Mouse (Mus musculus) lung, postnatal 4 days (tissue): ENCODE data around the gene Pym1.

Experiments used
- DNase-seq, 2 experiments: peaks; one replicate each; pipeline ENCODE4 v3.0.0; 2021

Pym1 gene

DNA sequence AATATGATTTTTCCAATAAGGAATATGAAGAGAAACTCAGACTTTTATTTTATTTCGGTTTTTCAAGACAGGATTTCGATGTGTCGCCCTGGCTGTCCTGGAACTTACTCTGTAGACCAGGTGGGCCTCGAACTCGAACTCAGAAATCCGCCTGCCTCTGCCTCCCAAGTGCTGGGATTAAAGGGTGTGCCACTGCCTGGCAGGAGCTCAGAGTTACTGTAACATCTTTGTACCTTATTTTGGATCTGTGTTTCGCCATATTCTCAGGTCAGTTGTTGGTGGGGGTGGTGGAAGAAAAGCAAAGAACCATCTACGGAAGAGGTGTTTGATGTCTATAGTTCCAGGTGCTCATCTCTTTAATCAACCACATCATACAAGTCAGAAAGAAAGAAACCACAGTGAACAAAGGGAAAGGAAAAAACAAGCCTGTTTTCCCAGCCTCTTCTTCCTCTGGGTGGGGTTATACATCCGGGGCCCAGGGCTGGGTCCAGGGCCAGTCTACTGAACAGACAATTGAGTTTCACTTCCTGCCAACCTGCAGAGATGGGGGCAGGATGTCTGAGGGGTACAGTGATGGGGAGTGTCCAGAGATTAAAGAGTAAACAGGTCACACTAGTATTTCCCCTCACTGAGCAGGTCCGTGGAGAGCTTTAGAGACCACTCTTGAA is 1.6 kb upstream of the Pym1 start:
- peak; percentile 46 to 66 for DNase-seq

DNA sequence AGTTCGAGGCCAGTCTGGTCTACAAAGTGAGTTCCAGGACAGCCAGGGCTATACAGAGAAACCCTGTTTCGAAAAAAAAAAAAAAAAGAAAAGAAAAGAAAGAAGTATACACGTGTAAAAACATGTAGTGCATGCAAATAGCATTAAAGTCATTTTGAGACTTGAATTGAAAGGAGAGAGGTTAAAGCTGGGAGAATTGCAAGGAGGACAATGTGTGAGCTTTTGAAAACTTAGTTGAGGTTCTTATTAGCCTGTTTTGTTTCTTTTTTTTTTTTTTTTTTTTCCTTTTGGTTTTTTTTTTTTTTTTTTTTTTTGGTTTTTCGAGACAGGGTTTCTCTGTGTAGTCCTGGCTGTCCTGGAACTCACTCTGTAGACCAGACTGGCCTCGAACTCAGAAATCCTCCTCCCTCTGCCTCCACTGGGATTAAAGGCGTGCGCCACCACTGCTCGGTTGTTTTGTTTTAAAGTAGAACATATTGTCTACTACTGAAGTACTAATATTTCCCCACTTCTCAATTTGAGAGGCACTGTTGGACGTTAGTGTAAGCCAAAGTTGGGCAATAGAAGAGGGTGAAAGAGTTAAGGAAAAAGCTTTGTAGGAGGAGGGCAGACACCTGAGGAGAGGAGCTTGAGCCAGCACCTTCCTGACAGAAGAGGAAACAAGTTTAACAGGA is 580 bp upstream of the Pym1 start:
- no peak for DNase-seq

DNA sequence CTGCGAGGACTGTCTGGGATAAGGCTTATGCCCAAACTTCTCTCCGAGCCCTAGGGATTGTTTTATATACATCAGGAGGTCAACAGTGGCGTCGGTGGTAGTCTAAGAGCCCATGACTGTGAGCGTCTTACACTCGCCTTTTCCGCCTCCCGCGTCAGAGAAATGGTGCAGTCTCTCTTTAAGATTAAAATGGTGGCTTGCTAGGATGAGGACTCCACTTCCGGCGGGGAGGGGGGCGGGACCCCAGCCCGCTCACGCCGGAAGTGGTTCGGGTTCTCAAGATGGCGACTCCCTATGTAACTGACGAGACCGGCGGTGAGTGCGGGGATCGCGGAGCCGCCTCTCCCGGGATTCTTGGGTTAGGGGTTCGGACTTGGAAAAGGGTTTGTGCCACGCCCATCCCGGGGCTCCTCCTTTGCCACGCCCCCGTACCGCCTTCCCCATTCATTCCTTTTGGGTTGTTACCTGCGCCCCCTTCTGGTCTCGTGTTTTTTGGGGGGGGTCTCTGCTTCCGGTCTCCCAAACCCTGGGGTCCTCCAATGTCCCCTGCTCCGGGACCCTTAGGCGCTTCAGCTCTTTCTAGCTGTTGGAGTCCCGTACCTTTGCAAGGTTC is 669 bp downstream of the Pym1 start:
- peak; percentile 81 to 84 for DNase-seq

GRCm38 (mm10) chr10:128772895-128773294 is 25.2 kb downstream of the Pym1 start:
- DNase-seq = no peak

GRCm38 (mm10) chr10:128773685-128774084 is 26.0 kb downstream of the Pym1 start:
- no peak for DNase-seq

DNA sequence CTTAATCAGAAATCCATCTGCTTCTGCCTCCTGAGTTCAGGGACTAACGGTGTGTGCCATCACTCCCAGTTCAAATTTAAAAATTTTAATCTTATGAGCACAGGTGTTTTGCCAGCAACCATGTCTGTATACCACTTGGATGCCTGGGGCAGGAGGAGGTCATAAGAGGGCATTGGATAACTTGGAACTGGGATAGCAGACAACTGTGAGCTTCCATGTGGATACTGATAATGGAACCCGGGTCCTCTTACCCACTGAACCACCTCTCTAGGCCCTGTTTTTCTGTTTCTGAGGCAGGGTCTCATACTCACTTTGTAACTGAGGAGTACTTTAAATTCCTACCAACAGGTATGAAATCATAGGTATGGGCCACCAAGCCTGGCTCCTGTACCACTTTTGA is 30.8 kb downstream of the Pym1 start:
- no peak for DNase-seq

DNA sequence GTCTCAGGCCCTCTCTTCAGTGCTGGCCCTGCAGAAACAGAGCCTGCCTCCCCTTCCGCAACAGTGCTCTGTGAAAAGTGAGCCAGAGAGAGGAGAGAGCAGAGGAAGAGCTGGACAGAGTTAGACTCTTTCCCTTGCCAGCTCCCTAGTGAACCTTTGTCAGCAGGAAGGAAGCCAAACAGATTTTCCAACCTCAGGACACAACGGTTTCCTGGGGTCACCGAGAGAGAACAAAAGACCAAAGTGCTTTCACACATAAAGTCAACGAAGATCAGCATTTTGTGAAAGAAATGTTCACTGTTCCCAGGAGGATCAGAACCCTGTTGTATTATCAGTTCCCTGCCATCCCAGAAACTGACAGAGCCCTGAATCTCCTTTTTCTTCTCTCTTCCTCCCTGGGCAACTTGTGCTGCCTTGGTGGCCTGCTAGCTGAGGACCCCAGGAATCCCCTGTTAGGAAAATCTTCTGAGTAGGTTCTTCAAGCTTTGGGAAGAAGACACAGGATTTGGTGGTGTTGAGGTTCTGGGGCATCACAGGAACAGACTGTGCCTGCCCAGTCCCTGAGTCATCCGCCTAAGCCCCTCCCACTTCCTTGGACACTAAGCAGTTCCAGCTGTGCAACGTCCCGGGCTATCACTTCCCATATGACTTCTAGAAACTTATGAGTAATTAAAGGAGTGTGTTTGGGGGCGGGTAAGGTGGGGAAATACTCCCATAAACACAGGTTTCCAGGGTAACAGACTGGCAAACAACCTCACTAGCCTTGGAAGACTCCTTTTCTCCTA is 31.5 kb downstream of the Pym1 start:
- DNase-seq = peak; percentile 88 to 89

- peak in 1 of 2 experiments; percentile 26 for DNase-seq
Observed at GRCm38 (mm10) chr10:128780200-128780599, 32.5 kb downstream of the Pym1 start.

GRCm38 (mm10) chr10:128790398-128791124 is 42.9 kb downstream of the Pym1 start, which contains the start of gene Mmp19:
TSS of gene Mmp19 (plus strand) at chr10:128790910.
- peak; percentile 32 to 37 for DNase-seq

DNA sequence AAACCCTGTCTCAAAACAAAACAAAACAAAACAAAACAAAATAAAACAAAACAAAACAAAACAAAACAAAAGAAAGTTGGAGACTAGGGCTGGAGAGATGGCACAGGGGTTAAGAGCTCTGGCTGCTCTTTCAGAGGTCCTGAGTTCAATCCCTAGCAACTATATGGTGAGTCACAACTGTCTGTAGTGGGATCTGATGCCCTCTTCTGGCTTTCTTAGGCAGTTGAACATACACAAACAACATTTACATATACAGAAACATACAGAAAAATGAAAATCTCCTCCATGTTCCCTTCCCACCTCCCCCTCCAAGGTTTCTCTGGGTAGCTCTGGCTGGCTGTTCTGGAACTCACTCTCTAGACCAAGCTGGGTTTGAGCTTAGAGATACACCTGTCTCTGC is 44.4 kb downstream of the Pym1 start:
- DNase-seq = no peak

- DNase-seq = no peak
Observed at GRCm38 (mm10) chr10:128793258-128793657, 45.6 kb downstream of the Pym1 start.

- DNase-seq = no peak
Observed at GRCm38 (mm10) chr10:128794391-128794790, 46.7 kb downstream of the Pym1 start.

DNA sequence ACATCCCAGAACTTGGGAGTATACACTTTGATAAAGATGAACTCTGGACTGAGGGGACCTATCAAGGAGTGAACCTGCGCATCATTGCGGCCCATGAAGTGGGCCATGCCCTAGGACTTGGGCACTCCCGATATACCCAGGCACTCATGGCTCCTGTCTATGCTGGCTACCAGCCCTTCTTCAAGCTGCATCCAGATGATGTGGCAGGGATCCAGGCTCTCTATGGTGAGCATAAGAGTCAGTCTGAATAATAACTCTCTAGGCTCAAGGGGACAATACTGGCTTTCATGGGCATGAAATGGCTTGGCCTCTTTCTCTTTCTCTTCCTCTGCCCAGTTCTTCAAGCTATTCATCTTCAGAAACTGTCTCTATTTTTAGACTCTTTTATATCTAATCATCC is 47.9 kb downstream of the Pym1 start:
- DNase-seq = no peak

- DNase-seq = no peak
Observed at GRCm38 (mm10) chr10:128798676-128799075, 51.0 kb downstream of the Pym1 start.

DNA sequence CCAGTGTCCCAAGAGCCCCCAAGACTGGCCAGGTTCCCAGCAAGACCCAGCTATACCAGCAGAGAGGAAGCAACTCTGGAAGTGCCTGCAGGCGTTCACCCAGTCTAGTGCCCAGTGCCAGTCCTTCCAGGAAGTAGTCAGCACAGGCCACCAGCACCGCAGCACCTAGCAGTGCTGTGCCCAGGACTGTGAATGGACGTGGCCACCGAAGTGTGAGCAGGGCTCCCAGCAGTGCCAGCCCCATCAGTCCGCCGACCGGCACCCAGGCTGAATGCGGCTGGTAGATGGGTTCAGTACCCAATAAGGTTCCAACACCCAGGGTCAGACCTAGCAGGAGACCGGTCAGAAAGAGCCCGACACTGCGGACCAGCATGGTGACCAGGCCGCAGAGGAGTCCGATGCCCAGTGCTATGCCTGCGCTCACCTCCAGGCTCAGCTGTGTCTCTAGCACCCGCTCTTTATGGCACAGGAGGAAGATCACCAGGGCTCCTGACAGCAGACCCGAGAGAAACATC is 54.3 kb downstream of the Pym1 start:
- DNase-seq = no peak

- no peak for DNase-seq
Observed at GRCm38 (mm10) chr10:128802956-128803355, 55.3 kb downstream of the Pym1 start.

- no peak for DNase-seq
Observed at GRCm38 (mm10) chr10:128803361-128803760, 55.7 kb downstream of the Pym1 start.

DNA sequence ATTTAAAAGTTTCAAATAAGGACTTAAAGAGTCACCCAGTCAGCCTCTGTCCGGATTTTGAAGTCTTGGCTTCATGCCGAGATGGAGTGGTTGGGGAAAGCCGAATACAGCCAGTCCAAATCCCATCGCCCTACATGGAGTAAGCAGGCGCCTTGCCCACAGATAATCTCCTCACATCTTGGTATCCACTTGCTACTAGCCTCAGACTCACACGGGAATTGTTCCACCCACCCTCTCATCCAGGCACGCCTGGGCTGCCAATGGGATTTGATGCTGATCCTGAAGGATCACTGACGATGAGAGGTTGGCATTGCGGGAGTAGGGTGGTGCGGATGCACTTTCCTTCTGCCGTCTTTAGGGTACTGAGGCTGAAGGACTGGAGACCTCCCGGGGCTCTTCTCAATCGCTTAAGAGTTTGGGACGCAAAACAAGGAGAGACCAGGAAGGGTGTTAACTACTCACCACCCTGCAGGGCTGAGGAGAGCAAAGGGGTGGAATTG is 56.1 kb downstream of the Pym1 start, which contains the start of gene Dnajc14:
TSS of gene Dnajc14 (plus strand) at position 292 of the 500 bp plus-strand sequence.
- DNase-seq = peak; percentile 66

DNA sequence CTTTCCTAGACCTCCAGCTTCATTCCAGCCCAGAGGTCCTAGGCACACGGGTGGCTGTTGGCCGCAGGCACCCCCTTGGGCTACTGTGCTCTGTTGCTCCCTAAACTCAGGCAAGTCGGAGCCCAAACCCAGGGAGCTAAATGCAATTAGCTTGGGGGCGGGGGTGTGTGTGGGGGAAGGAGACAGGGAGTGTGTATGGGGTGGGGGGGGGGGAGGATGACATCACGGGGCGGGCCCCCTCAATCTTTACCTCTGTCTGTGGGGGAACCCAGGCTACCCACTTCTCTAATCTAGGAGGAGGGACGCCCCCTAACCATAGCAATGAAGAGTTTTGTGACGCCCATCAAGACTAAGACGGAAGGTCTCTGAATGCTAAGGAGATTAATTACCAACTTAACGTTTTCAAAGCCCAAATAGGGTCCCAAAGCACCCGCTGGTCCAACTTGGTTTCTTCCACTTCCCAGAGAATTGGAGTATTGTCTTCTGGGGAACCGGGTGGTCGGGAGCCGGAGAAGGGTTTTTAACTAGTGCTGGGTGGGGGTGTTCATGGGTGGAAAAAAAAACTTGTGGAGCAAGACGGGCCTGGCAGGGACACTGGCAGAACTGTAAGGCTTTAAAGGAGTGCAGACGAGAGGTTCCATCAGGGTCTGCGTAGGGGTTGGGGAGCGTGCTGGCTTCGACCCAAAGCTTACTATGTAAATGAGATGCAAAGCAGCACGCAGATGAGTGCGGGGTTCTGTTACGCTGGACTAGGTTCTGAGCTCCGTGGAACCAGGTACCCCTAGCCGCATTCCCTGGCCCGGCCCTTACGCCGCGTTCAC is 56.8 kb downstream of the Pym1 start, which contains the start of gene Tmem198b:
TSS of gene Tmem198b (minus strand) at position 100 of the 821 bp plus-strand sequence.
- peak; percentile 62 to 75 for DNase-seq

DNA sequence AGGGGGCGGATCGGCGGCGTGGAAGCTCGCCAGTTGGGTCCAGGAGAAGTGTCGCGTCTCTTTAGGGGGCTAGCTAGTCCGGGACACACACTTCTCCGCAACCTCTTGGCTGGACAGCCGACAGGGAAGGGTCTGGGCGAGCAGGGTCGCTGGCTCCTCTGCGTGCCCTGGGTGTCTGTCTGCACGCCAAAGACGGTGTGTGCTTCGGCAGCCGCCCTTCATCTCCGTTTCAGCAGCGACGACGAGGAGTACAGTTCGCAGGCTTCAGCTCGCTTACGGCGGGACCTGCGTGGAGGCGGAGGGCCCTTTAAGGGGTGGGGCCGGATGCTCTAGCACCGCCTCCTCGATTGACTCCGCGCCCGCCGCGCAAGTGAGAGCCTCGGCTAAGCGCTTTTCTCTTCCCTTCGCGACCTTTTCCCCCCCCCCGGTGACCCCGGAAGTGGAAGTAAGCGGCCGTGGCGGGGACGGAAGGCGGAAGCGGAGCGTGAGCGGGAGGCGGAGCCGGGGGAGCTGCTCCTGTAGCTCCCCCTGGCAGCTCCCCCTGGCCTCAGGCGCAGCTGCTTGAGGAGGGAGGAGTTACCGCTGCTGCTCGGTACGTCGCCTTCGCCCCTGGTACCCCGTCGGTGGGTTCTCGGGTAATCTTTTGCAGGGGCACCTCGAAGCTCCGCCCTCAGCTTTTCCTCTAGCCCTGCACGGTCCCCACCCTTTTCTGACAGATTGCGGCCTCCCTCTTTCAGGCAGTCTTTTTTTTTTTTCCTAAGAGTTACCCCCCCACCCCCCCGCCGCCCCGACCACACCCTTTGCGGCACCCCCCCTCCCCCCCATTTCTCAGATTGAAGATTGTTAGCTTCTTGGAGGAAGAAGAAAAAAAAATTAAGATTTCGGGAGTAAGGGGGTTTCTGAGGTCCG is 57.7 kb downstream of the Pym1 start:
- peak; percentile 97 to 98 for DNase-seq
